Mouse (Mus musculus): ENCODE data around the gene Dusp23. TPM values are rescaled to one million over a fixed set of nuclear protein-coding genes. Genes with fewer than 3 reads are reported as not detected.

Dusp23 gene
- polyA plus RNA-seq (2014; fragmentation: Nextera tagmentation; extraction: Ambion mirVana): 9.5 and 12.7 TPM in 2 replicates

DNA sequence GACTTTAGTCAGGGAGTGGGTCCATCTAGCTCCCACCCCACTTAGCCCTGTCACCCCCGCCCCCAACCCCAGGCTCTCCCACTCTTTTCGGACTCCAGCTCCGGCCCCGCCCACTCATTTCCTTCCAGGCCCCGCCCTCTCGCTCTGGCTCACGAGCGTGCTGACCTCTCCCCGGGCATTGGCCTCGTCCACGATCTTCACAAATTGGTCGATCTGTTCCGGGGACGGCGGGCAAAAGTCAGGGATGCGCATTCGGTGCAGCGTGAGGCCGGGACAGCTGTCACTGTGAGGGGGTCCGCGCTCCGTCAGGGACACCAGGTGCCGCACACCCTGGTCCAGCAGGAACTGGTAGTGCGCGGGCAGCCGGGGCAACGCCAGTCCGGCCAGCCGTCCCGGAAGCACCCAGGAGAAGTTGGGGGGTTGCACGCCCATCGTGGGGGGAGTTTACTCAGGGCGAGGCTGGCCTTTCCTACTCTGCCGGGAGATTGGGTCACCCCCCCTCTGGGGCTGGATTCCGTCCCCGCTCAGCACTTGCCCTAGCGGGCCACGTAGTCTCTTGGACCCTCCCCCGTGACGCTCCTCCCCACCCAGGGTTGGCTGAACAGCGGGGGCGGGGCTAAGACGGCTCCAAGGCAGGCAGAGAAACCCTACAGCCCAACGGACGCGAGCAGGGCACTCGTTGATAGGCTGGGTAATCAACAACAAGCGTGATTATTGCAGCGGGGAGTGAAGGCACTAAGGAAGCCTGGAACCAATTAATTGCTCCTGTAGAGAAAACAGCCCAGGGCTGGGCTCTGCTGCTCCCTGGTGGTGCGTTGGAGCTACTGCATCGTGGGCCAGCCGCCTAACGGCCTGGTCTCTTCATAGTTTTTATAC lies at the start of gene Dusp23:
TSS of gene Dusp23 (minus strand) at position 512 of the 876 bp plus-strand sequence.
- Histone ChIP-seq H3K9me3 (ENCODE audit: control insufficient read depth, low read length) (no peaks in the 10 kb centered on the region), H3K9ac (peak within 1 kb of the TSS; percentile 74), H3K36me3 (replicated peaks; ENCODE audit: control insufficient read depth, insufficient read depth) (no peaks in the 10 kb centered on the region), H3K27me3 (ENCODE audit: control insufficient read depth, insufficient read depth, low read length) (no peaks in the 10 kb centered on the region), H3K4me3 (replicated peaks; ENCODE audit: low read length) (peak within 1 kb of the TSS; percentile 68), H3K27ac (peak within 1 kb of the TSS; percentile 77), H3K4me1 (replicated peaks; ENCODE audit: control insufficient read depth, insufficient read depth, low read length) (no peaks in the 10 kb centered on the region), H3K4me2 (replicated peaks) (peak within 1 kb of the TSS; percentile 81)
- under 1% methylated on average over 53 of the region's 53 CpGs for WGBS
- DNase-seq (ENCODE audit: low spot score): peak; percentile 92
- peak; percentile 99 for ATAC-seq (ENCODE audit: low FRiP score)

DNA sequence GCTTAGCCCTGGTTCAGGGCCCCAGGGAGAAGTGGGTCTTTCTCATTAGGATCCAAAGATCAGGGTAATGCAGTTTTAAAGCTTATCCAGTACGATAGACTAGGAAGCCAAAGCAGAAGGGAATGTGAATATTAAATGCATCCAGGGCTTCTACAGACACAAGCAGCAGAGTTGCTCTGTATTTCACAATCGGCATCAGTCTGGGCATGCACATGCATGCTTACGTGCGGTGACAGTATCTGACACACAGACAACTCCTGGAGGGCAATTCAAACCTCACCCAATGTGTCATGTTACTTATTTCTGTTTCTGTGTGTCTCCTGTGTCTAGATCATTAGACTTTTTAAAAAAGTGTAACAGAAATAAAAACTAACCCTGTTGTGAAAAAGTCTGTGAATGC lies 48.0 kb upstream of the Dusp23 start:
- H3K9me3 ChIP-seq (ENCODE audit: control insufficient read depth, low read length): 0 out of 2 replicates have a peak, but pooled peaks cover 5% of the 10 kb centered on the region
- no peak overlapping the region for H3K27ac ChIP-seq
- no peak for DNase-seq (ENCODE audit: low spot score)
- no peak for ATAC-seq (ENCODE audit: low FRiP score)
- H3K4me1 ChIP-seq (replicated peaks; ENCODE audit: control insufficient read depth, insufficient read depth, low read length): no peaks in the 10 kb centered on the region
- no peak overlapping the region for H3K9ac ChIP-seq
- no peak overlapping the region for H3K4me2 ChIP-seq (replicated peaks)
- H3K36me3 ChIP-seq (replicated peaks; ENCODE audit: control insufficient read depth, insufficient read depth): no peaks in the 10 kb centered on the region
- 80% methylated on average over 4 of the region's 4 CpGs for WGBS
- no peaks in the 10 kb centered on the region for H3K27me3 ChIP-seq (ENCODE audit: control insufficient read depth, insufficient read depth, low read length)
- H3K4me3 ChIP-seq (replicated peaks; ENCODE audit: low read length): no peak overlapping the region

GRCm38 (mm10) chr1:172670716-172671115 lies 38.0 kb upstream of the Dusp23 start:
- Histone ChIP-seq H3K4me1 (replicated peaks; ENCODE audit: control insufficient read depth, insufficient read depth, low read length) (peaks cover 4% of the 10 kb centered on the region; the same call in 1 of the 2 replicates), H3K9ac (no peak overlapping the region), H3K4me3 (replicated peaks; ENCODE audit: low read length) (no peak overlapping the region), H3K36me3 (replicated peaks; ENCODE audit: control insufficient read depth, insufficient read depth) (no peaks in the 10 kb centered on the region), H3K27ac (no peak overlapping the region), H3K4me2 (replicated peaks) (no peak overlapping the region), H3K9me3 (ENCODE audit: control insufficient read depth, low read length) (no peaks in the 10 kb centered on the region), H3K27me3 (ENCODE audit: control insufficient read depth, insufficient read depth, low read length) (no peaks in the 10 kb centered on the region)
- ATAC-seq (ENCODE audit: low FRiP score) (no peak), DNase-seq (ENCODE audit: low spot score) (no peak)
- 95% methylated on average over 1 of the region's 1 CpGs for WGBS

GRCm38 (mm10) chr1:172667597-172667996 lies 34.8 kb upstream of the Dusp23 start:
- H3K27me3 ChIP-seq (ENCODE audit: control insufficient read depth, insufficient read depth, low read length): no peaks in the 10 kb centered on the region
- 0 out of 2 replicates have a peak overlapping the region, but pooled peaks have one; percentile 6 for H3K4me2 ChIP-seq (replicated peaks)
- H3K4me1 ChIP-seq (replicated peaks; ENCODE audit: control insufficient read depth, insufficient read depth, low read length): peaks cover 4% of the 10 kb centered on the region; the same call in 1 of the 2 replicates
- H3K4me3 ChIP-seq (replicated peaks; ENCODE audit: low read length): no peak overlapping the region
- H3K36me3 ChIP-seq (replicated peaks; ENCODE audit: control insufficient read depth, insufficient read depth): no peaks in the 10 kb centered on the region
- H3K9me3 ChIP-seq (ENCODE audit: control insufficient read depth, low read length): no peaks in the 10 kb centered on the region
- no peak overlapping the region for H3K27ac ChIP-seq
- DNase-seq (ENCODE audit: low spot score) (no peak), ATAC-seq (ENCODE audit: low FRiP score) (peak; percentile 51; the same call in 1 of the 2 replicates)
- 25% methylated on average over 6 of the region's 6 CpGs for WGBS
- no peak overlapping the region for H3K9ac ChIP-seq

GRCm38 (mm10) chr1:172665457-172665856 lies 32.7 kb upstream of the Dusp23 start:
- WGBS: 61% methylated on average over 2 of the region's 2 CpGs
- Histone ChIP-seq H3K4me2 (replicated peaks) (no peak overlapping the region), H3K4me1 (replicated peaks; ENCODE audit: control insufficient read depth, insufficient read depth, low read length) (peaks cover 4% of the 10 kb centered on the region; the same call in 1 of the 2 replicates), H3K27me3 (ENCODE audit: control insufficient read depth, insufficient read depth, low read length) (no peaks in the 10 kb centered on the region), H3K9me3 (ENCODE audit: control insufficient read depth, low read length) (no peaks in the 10 kb centered on the region), H3K36me3 (replicated peaks; ENCODE audit: control insufficient read depth, insufficient read depth) (no peaks in the 10 kb centered on the region), H3K27ac (no peak overlapping the region), H3K9ac (no peak overlapping the region), H3K4me3 (replicated peaks; ENCODE audit: low read length) (no peak overlapping the region)
- ATAC-seq (ENCODE audit: low FRiP score): no peak
- DNase-seq (ENCODE audit: low spot score): no peak

DNA sequence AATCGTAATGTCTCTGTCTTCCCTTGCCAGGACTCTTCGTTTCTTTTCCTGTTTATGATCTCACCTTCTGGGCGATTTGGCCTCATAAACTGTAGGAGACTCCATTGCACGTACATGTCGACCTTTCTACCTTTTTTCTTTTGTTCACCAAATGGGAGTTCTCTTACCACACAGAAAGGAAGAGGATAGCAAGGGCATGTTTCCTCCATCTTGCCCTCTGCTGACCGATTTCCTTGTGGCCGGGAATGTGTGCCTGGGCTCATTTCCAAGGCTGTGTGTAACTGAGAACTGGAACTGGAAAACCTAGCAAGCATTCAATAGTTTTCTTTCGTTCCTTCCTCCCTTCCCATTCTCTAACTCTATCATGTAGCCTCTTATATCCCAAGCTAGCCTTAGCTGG lies 26.9 kb upstream of the Dusp23 start:
- Histone ChIP-seq H3K36me3 (replicated peaks; ENCODE audit: control insufficient read depth, insufficient read depth) (no peaks in the 10 kb centered on the region), H3K4me3 (replicated peaks; ENCODE audit: low read length) (no peak overlapping the region), H3K27ac (no peak overlapping the region), H3K27me3 (ENCODE audit: control insufficient read depth, insufficient read depth, low read length) (no peaks in the 10 kb centered on the region), H3K9ac (no peak overlapping the region), H3K4me2 (replicated peaks) (no peak overlapping the region), H3K4me1 (replicated peaks; ENCODE audit: control insufficient read depth, insufficient read depth, low read length) (no peaks in the 10 kb centered on the region), H3K9me3 (ENCODE audit: control insufficient read depth, low read length) (no peaks in the 10 kb centered on the region)
- DNase-seq (ENCODE audit: low spot score): no peak
- no peak for ATAC-seq (ENCODE audit: low FRiP score)
- whole genome bisulfite sequencing: 89% methylated on average over 8 of the region's 8 CpGs

DNA sequence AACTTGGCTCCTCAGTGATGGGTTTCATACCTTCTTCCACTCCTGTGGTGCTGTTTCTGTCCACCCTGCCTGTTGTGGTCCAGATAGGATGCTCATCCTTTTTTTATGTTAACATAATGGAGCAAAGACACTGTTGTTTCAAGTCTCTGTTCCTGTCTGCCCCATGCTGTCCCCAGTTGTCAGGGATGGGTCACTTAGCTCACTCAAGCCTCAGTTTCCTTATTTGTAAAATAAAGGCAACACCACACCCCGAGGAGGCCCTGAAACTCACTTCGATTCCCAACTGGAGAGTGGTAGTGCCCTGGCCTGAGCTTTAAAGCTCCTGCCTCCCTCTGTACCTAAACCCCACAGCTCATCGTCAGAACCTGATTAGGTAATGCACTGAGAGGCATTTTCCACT lies 24.5 kb upstream of the Dusp23 start:
- no peak overlapping the region for H3K27ac ChIP-seq
- 58% methylated on average over 3 of the region's 3 CpGs for WGBS
- H3K4me1 ChIP-seq (replicated peaks; ENCODE audit: control insufficient read depth, insufficient read depth, low read length): no peaks in the 10 kb centered on the region
- no peaks in the 10 kb centered on the region for H3K36me3 ChIP-seq (replicated peaks; ENCODE audit: control insufficient read depth, insufficient read depth)
- H3K9me3 ChIP-seq (ENCODE audit: control insufficient read depth, low read length): no peaks in the 10 kb centered on the region
- no peak for DNase-seq (ENCODE audit: low spot score)
- H3K27me3 ChIP-seq (ENCODE audit: control insufficient read depth, insufficient read depth, low read length): no peaks in the 10 kb centered on the region
- no peak overlapping the region for H3K9ac ChIP-seq
- ATAC-seq (ENCODE audit: low FRiP score): no peak
- no peak overlapping the region for H3K4me3 ChIP-seq (replicated peaks; ENCODE audit: low read length)
- H3K4me2 ChIP-seq (replicated peaks): no peak overlapping the region

- H3K4me1 ChIP-seq (replicated peaks; ENCODE audit: control insufficient read depth, insufficient read depth, low read length): no peaks in the 10 kb centered on the region
- no peaks in the 10 kb centered on the region for H3K27me3 ChIP-seq (ENCODE audit: control insufficient read depth, insufficient read depth, low read length)
- no peaks in the 10 kb centered on the region for H3K9me3 ChIP-seq (ENCODE audit: control insufficient read depth, low read length)
- ATAC-seq (ENCODE audit: low FRiP score): no peak
- H3K4me2 ChIP-seq (replicated peaks): no peak overlapping the region
- 80% methylated on average over 6 of the region's 6 CpGs for WGBS
- DNase-seq (ENCODE audit: low spot score): no peak
- no peak overlapping the region for H3K27ac ChIP-seq
- no peak overlapping the region for H3K9ac ChIP-seq
- H3K36me3 ChIP-seq (replicated peaks; ENCODE audit: control insufficient read depth, insufficient read depth): no peaks in the 10 kb centered on the region
- no peak overlapping the region for H3K4me3 ChIP-seq (replicated peaks; ENCODE audit: low read length)
Observed at GRCm38 (mm10) chr1:172653900-172654299, 21.1 kb upstream of the Dusp23 start.

DNA sequence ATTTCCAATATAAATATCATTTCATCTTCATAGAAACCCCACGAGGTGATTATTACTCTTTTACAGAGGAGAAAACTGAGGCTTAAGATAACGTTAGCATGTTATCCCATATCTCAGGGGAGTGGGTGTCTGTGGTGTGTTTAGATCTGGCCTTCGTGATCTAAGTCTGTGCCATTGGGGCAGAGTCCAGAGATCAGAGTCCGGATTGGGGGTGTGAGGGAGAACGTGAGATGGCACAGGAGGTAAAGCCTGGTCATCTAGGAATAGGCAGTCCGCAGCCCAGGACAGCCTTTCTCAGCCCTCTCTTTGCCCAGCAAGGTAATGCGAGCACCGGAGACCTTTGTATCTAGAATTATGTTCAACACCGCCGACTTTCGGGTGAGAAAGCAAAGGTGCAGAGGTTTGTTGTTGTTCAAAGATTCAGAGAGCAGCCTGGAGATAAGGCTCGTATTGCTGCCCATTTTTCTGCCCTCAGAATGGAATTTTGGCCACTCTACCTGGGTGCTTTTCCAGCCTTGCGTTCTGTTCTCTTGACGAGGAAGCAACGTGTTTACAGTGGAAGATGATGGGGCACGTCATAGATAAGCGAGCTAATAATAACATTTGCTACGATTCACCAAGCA lies 19.4 kb upstream of the Dusp23 start:
- no peaks in the 10 kb centered on the region for H3K36me3 ChIP-seq (replicated peaks; ENCODE audit: control insufficient read depth, insufficient read depth)
- H3K27ac ChIP-seq: no peak overlapping the region
- no peak for DNase-seq (ENCODE audit: low spot score)
- no peak for ATAC-seq (ENCODE audit: low FRiP score)
- H3K9ac ChIP-seq: no peak overlapping the region
- H3K4me2 ChIP-seq (replicated peaks): no peak overlapping the region
- no peaks in the 10 kb centered on the region for H3K4me1 ChIP-seq (replicated peaks; ENCODE audit: control insufficient read depth, insufficient read depth, low read length)
- 85% methylated on average over 18 of the region's 18 CpGs for WGBS
- H3K9me3 ChIP-seq (ENCODE audit: control insufficient read depth, low read length): no peaks in the 10 kb centered on the region
- H3K4me3 ChIP-seq (replicated peaks; ENCODE audit: low read length): no peak overlapping the region
- H3K27me3 ChIP-seq (ENCODE audit: control insufficient read depth, insufficient read depth, low read length): no peaks in the 10 kb centered on the region
